Mouse (Mus musculus): ENCODE measurements around the gene Ccdc167. TPM values are rescaled to one million over a fixed set of nuclear protein-coding genes. Genes with fewer than 3 reads are reported as not detected.

The Ccdc167 gene
- polyA plus RNA-seq, 1 experiment: 28.3 TPM

DNA sequence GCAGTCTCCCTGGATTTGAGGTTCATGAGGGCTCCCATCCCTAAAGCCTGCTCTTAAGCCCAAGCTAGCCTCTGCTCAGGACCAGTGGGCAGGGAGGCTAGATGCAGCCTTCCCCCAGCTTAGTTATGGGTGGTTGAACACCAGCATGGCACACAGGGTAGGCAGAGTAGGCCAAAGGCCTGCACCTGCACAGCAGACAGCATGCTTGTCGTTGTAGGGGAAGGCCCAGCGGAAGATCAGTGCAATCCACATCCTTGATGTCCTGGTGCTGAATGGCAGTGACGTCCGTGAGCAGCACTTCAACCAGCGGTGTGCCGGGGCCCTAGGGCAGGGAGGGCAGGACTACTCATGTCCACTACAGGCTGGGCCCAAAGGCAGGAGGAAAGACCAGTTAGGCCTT is 18.4 kb downstream of the Ccdc167 start:
- 93% methylated on average over 6 of the region's 6 CpGs for WGBS
- Histone ChIP-seq H3K4me3 (replicated peaks; ENCODE audit: control insufficient read depth, low read depth, low read length) (no peak overlapping the region), H3K4me1 (ENCODE audit: control insufficient read depth, insufficient read depth, low read length) (no peaks in the 10 kb centered on the region), H3K27ac (ENCODE audit: control insufficient read depth, insufficient read depth, low read depth, low read length, poor library complexity) (no peak overlapping the region)
- TF ChIP-seq POLR2A (IDR thresholded peaks at IDR 0.05; ENCODE audit: borderline replicate concordance, control insufficient read depth, low read depth, low read length): no peak

- TF ChIP-seq CTCF (IDR thresholded peaks at IDR 0.05; ENCODE audit: control insufficient read depth, insufficient read depth, low read length): no peak
- no peak for TF ChIP-seq POLR2A (IDR thresholded peaks at IDR 0.05; ENCODE audit: borderline replicate concordance, control insufficient read depth, low read depth, low read length)
- no peak overlapping the region for H3K4me3 ChIP-seq (replicated peaks; ENCODE audit: control insufficient read depth, low read depth, low read length)
- no peaks in the 10 kb centered on the region for H3K4me1 ChIP-seq (ENCODE audit: control insufficient read depth, insufficient read depth, low read length)
- H3K27ac ChIP-seq (ENCODE audit: control insufficient read depth, insufficient read depth, low read depth, low read length, poor library complexity): no peak overlapping the region
- 96% methylated on average over 8 of the region's 8 CpGs for WGBS
Measured at GRCm38 (mm10) chr17:29696940-29697339, 19.9 kb downstream of the Ccdc167 start.

- WGBS: 89% methylated on average over 4 of the region's 4 CpGs
- Histone ChIP-seq H3K27ac (ENCODE audit: control insufficient read depth, insufficient read depth, low read depth, low read length, poor library complexity) (no peak overlapping the region), H3K4me3 (replicated peaks; ENCODE audit: control insufficient read depth, low read depth, low read length) (no peak overlapping the region), H3K4me1 (ENCODE audit: control insufficient read depth, insufficient read depth, low read length) (no peaks in the 10 kb centered on the region)
- TF ChIP-seq CTCF (IDR thresholded peaks at IDR 0.05; ENCODE audit: control insufficient read depth, insufficient read depth, low read length) (no peak), POLR2A (IDR thresholded peaks at IDR 0.05; ENCODE audit: borderline replicate concordance, control insufficient read depth, low read depth, low read length) (no peak)
Measured at GRCm38 (mm10) chr17:29694516-29694915, 22.3 kb downstream of the Ccdc167 start.

GRCm38 (mm10) chr17:29693571-29693970 is 23.3 kb downstream of the Ccdc167 start:
- TF ChIP-seq CTCF (IDR thresholded peaks at IDR 0.05; ENCODE audit: control insufficient read depth, insufficient read depth, low read length) (no peak), POLR2A (IDR thresholded peaks at IDR 0.05; ENCODE audit: borderline replicate concordance, control insufficient read depth, low read depth, low read length) (no peak)
- WGBS: 38% methylated on average over 2 of the region's 2 CpGs
- H3K4me1 ChIP-seq (ENCODE audit: control insufficient read depth, insufficient read depth, low read length): no peaks in the 10 kb centered on the region
- no peak overlapping the region for H3K27ac ChIP-seq (ENCODE audit: control insufficient read depth, insufficient read depth, low read depth, low read length, poor library complexity)
- H3K4me3 ChIP-seq (replicated peaks; ENCODE audit: control insufficient read depth, low read depth, low read length): no peak overlapping the region

DNA sequence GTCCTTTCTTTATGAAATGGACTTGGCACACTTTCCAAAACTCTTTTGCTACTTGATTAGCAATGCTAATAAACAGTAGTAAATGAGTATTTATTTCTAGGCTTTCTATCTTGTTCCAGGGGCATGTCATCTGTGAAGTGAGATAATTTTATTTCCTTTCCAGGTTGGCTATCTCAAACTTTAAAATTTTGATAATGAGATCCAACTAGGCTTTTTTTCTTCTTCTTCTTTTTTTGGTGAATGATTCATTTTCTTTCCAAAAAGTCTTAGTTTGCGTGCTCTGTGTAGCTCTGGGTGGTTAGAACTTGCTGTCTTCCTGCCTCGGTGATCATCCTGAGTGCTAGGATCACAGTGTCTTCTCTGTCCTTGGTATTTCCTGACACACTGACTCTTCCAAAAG is 24.0 kb downstream of the Ccdc167 start:
- 74% methylated on average over 2 of the region's 2 CpGs for WGBS
- no peak for TF ChIP-seq POLR2A (IDR thresholded peaks at IDR 0.05; ENCODE audit: borderline replicate concordance, control insufficient read depth, low read depth, low read length)
- no peak for TF ChIP-seq CTCF (IDR thresholded peaks at IDR 0.05; ENCODE audit: control insufficient read depth, insufficient read depth, low read length)
- Histone ChIP-seq H3K27ac (ENCODE audit: control insufficient read depth, insufficient read depth, low read depth, low read length, poor library complexity) (no peak overlapping the region), H3K4me3 (replicated peaks; ENCODE audit: control insufficient read depth, low read depth, low read length) (no peak overlapping the region), H3K4me1 (ENCODE audit: control insufficient read depth, insufficient read depth, low read length) (peaks cover under 1% of the 10 kb centered on the region; the same call in 1 of the 2 replicates)

- Histone ChIP-seq H3K27ac (ENCODE audit: control insufficient read depth, insufficient read depth, low read depth, low read length, poor library complexity) (no peak overlapping the region), H3K4me1 (ENCODE audit: control insufficient read depth, insufficient read depth, low read length) (peaks cover 4% of the 10 kb centered on the region), H3K4me3 (replicated peaks; ENCODE audit: control insufficient read depth, low read depth, low read length) (no peak overlapping the region)
- no peak for TF ChIP-seq CTCF (IDR thresholded peaks at IDR 0.05; ENCODE audit: control insufficient read depth, insufficient read depth, low read length)
- no peak for TF ChIP-seq POLR2A (IDR thresholded peaks at IDR 0.05; ENCODE audit: borderline replicate concordance, control insufficient read depth, low read depth, low read length)
- 64% methylated on average over 6 of the region's 6 CpGs for WGBS
Measured at GRCm38 (mm10) chr17:29690257-29690656, 26.6 kb downstream of the Ccdc167 start.

DNA sequence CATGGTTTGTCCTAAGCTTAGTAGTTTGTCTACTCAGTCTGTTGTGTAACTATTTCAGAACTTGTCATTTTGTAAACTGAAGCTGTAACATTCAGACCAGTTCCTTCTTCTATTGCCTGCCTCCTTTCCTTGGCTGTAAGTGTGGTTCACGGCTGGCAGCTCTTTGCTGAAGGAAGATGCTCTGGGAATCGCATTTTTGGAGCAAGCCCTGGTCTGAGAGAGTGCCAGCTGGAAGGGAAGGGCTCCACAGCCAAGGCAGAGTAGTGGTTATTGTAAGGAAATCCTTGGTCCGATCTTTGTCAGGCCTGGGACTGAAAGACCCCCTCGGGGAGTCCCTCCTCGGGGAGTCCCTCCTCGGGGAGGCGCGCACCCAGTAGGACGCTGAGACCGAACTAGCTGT is 28.2 kb downstream of the Ccdc167 start:
- 88% methylated on average over 10 of the region's 10 CpGs for WGBS
- H3K4me3 ChIP-seq (replicated peaks; ENCODE audit: control insufficient read depth, low read depth, low read length): no peak overlapping the region
- H3K4me1 ChIP-seq (ENCODE audit: control insufficient read depth, insufficient read depth, low read length): peaks cover 7% of the 10 kb centered on the region
- no peak overlapping the region for H3K27ac ChIP-seq (ENCODE audit: control insufficient read depth, insufficient read depth, low read depth, low read length, poor library complexity)
- TF ChIP-seq POLR2A (IDR thresholded peaks at IDR 0.05; ENCODE audit: borderline replicate concordance, control insufficient read depth, low read depth, low read length): no peak
- no peak for TF ChIP-seq CTCF (IDR thresholded peaks at IDR 0.05; ENCODE audit: control insufficient read depth, insufficient read depth, low read length)

- H3K27ac ChIP-seq (ENCODE audit: control insufficient read depth, insufficient read depth, low read depth, low read length, poor library complexity): peak overlapping the region; percentile 58
- 90% methylated on average over 6 of the region's 6 CpGs for WGBS
- TF ChIP-seq CTCF (IDR thresholded peaks at IDR 0.05; ENCODE audit: control insufficient read depth, insufficient read depth, low read length) (no peak), POLR2A (IDR thresholded peaks at IDR 0.05; ENCODE audit: borderline replicate concordance, control insufficient read depth, low read depth, low read length) (no peak)
- peaks cover 7% of the 10 kb centered on the region for H3K4me1 ChIP-seq (ENCODE audit: control insufficient read depth, insufficient read depth, low read length)
- no peak overlapping the region for H3K4me3 ChIP-seq (replicated peaks; ENCODE audit: control insufficient read depth, low read depth, low read length)
Measured at GRCm38 (mm10) chr17:29687373-29687772, 29.5 kb downstream of the Ccdc167 start.

DNA sequence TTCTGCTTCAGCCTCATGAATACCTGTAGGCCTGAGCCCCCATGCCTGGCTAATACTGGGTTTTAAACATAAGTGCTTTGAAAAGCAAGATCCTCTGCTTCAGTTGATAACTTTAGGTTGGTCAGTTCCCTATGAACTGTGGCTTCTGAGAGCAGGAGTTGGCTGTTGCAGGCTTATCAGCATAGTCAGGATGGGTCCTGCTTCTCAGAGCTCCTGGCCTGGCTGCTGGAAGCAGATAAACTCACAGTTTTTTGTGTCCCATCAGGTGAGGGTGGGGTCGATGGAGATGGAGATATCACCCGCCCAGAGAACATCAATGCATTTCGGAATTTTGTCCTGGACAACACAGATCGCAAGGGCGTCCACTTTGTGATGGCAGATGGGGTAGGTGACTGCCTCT is 30.1 kb downstream of the Ccdc167 start:
- 67% methylated on average over 5 of the region's 5 CpGs for WGBS
- Histone ChIP-seq H3K4me3 (replicated peaks; ENCODE audit: control insufficient read depth, low read depth, low read length) (no peak overlapping the region), H3K27ac (ENCODE audit: control insufficient read depth, insufficient read depth, low read depth, low read length, poor library complexity) (peak overlapping the region; percentile 34; the same call in 1 of the 2 replicates), H3K4me1 (ENCODE audit: control insufficient read depth, insufficient read depth, low read length) (peaks cover 7% of the 10 kb centered on the region)
- no peak for TF ChIP-seq CTCF (IDR thresholded peaks at IDR 0.05; ENCODE audit: control insufficient read depth, insufficient read depth, low read length)
- no peak for TF ChIP-seq POLR2A (IDR thresholded peaks at IDR 0.05; ENCODE audit: borderline replicate concordance, control insufficient read depth, low read depth, low read length)

Data from bone marrow, adult 2 months (tissue).